Mouse (Mus musculus) liver, embryonic 12.5 days (tissue): ENCODE data around the gene Med27. TPM values are rescaled to one million over a fixed set of nuclear protein-coding genes. Genes with fewer than 3 reads are reported as not detected.

ENCODE experiments used
- ATAC-seq: fragments of 200-750 bp; cut with Nextera tagmentation; 2 replicates; pipeline ENCODE4 v1.8.0; 2017; ENCODE audit warnings: moderate number of reproducible peaks, mild to moderate bottlenecking, moderate library complexity
- H3K27ac ChIP-seq: fragments of 300-500 bp; sonication (generic); 2 replicates; pipeline ENCODE4 v1.5.1; 2016; ENCODE audit warnings: mild to moderate bottlenecking
- H3K27me3 ChIP-seq: fragments of 300-500 bp; sonication (generic); replicated peaks from 2 replicates; pipeline ENCODE4 v1.6.1; 2016; ENCODE audit warnings: mild to moderate bottlenecking, moderate library complexity
- H3K36me3 ChIP-seq: fragments of 300-500 bp; sonication (generic); 2 replicates; pipeline ENCODE4 v1.6.1; 2016; ENCODE audit warnings: mild to moderate bottlenecking, moderate library complexity
- H3K4me1 ChIP-seq: fragments of 300-500 bp; sonication (generic); 2 replicates; pipeline ENCODE4 v1.6.1; 2016
- H3K4me2 ChIP-seq: fragments of 300-500 bp; sonication (generic); 2 replicates; pipeline ENCODE4 v1.6.1; 2016; ENCODE audit warnings: mild to moderate bottlenecking, moderate library complexity
- H3K4me3 ChIP-seq: fragments of 300-500 bp; sonication (generic); 2 replicates; pipeline ENCODE4 v1.5.1; 2016; ENCODE audit warnings: mild to moderate bottlenecking, moderate library complexity
- H3K9ac ChIP-seq: fragments of 300-500 bp; sonication (generic); 2 replicates; pipeline ENCODE4 v1.6.1; 2016; ENCODE audit warnings: mild to moderate bottlenecking, moderate library complexity
- H3K9me3 ChIP-seq: fragments of 300-500 bp; sonication (generic); replicated peaks from 2 replicates; pipeline ENCODE4 v1.6.1; 2016; ENCODE audit warnings: mild to moderate bottlenecking, moderate library complexity
- WGBS: fragments of 180-500 bp; shearing (Covaris S2); methylation state at CpG from one replicate; pipeline ENCODE4 v1.1.7; 2016; ENCODE audit not compliant: insufficient replicate concordance; 5-methylcytosine and 5-hydroxymethylcytosine counted together
- microRNA-seq: library from miRNA; unstranded; fragments of <30 nt; microRNA quantifications from one replicate; pipeline ENCODE4, GENCODE M21; 2017
- polyA plus RNA-seq: library from polyadenylated mRNA; unstranded; fragments of >200 nt; fragmentation: Nextera tagmentation; extraction: Ambion mirVana; gene quantifications from 2 replicates; pipeline ENCODE4 v1.2.1, GENCODE M21; 2016

Gene Med27
- polyA plus RNA-seq, 1 experiment from 2014 or later, result 30.9 TPM

DNA sequence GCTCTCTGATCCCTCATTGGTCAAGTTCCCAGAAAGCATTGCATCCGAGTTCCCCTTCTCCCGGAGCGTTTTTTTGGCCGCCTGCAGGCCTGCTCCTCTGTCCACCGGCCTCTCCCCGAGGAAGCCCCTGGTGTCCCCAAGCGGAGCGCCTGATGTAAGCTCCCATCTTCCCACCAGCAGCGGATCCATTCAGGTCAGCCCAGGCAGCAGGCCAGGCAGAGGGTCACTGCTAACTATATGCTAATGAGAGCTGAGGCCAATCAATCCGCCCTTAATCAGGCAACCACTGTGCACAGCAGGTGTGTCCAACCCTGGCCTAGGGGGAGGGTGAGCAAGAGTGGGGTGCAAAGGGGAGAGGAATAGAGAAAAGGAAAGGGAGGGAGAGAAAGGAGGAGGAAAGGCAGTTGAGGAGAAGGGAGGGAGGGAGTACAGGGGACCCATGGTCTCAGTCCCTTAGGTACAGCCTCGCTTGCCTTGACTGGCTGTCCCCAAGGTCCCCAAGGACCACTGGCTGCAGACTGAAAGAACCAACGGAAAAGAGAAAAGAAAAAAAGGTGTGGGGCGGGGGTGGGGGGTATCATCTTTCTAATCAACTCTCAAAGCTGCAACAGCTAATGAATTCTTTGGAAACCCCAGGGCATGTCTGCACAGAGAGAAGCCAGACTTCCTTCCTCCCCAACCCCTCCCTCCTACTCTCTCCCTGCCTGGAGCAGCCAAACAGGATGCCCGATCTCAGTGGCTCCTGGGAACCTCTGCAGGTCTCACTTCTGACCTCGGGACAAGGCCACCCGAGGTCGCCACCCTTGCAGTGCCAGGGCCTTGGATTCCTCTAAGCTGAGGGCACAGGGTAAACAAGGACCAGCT lies 219.2 kb downstream of the Med27 start:
- Histone ChIP-seq H3K27me3 (peaks cover 6% of the 10 kb centered on the region; the same call in 1 of the 2 replicates), H3K27ac (no peak overlapping the region), H3K9me3 (no peaks in the 10 kb centered on the region), H3K36me3 (no peaks in the 10 kb centered on the region), H3K4me1 (0 out of 2 replicates have a peak, but pooled peaks cover 5% of the 10 kb centered on the region), H3K4me3 (no peak overlapping the region), H3K9ac (no peak overlapping the region), H3K4me2 (no peak overlapping the region)
- no peak for ATAC-seq
- WGBS, result 17% methylated on average over 17 of the region's 17 CpGs

GRCm38 (mm10) chr2:29571921-29572700 lies 225.5 kb downstream of the Med27 start:
- H3K27me3 ChIP-seq, result peaks cover 21% of the 10 kb centered on the region; the same call in 1 of the 2 replicates
- no peaks in the 10 kb centered on the region for H3K9me3 ChIP-seq
- H3K36me3 ChIP-seq, result no peaks in the 10 kb centered on the region
- H3K4me3 ChIP-seq, result no peak overlapping the region
- H3K4me2 ChIP-seq, result no peak overlapping the region
- H3K4me1 ChIP-seq, result 0 out of 2 replicates have a peak, but pooled peaks cover 5% of the 10 kb centered on the region
- WGBS, result 50% methylated on average over 9 of the region's 9 CpGs
- no peak overlapping the region for H3K9ac ChIP-seq
- no peak overlapping the region for H3K27ac ChIP-seq
- no peak for ATAC-seq

- Histone ChIP-seq H3K4me1 (0 out of 2 replicates have a peak, but pooled peaks cover 4% of the 10 kb centered on the region), H3K4me2 (no peak overlapping the region), H3K27ac (no peak overlapping the region), H3K36me3 (no peaks in the 10 kb centered on the region), H3K9ac (no peak overlapping the region), H3K4me3 (no peak overlapping the region), H3K27me3 (peaks cover 25% of the 10 kb centered on the region; the same call in 1 of the 2 replicates), H3K9me3 (no peaks in the 10 kb centered on the region)
- no peak for ATAC-seq
- WGBS, result 63% methylated on average over 5 of the region's 5 CpGs
Measured at GRCm38 (mm10) chr2:29572811-29573427, 226.3 kb downstream of the Med27 start.

DNA sequence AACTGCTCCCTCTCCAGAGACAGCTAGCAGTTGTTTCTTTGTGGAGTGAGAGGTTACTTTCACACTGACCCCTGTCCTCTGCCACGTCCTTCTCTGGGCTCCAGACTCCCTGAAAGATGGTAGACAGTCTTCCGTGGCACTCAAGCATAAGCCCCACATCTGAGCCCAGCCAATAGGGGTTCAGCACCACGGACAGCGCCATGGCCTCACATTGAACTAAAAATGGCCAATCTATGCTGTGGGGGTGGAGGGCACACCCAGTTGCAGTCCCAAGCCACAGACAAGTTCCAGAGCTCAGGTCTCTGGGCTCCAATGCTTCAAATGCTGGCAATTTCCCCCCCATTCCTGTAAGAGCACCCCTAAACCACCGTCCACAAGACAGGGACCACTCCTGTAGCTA lies 227.0 kb downstream of the Med27 start:
- Histone ChIP-seq H3K9me3 (no peaks in the 10 kb centered on the region), H3K4me2 (no peak overlapping the region), H3K4me3 (no peak overlapping the region), H3K27me3 (peaks cover 28% of the 10 kb centered on the region; the same call in 1 of the 2 replicates), H3K27ac (no peak overlapping the region), H3K36me3 (no peaks in the 10 kb centered on the region), H3K4me1 (no peaks in the 10 kb centered on the region), H3K9ac (no peak overlapping the region)
- ATAC-seq, result no peak
- WGBS, result 8% methylated on average over 5 of the region's 5 CpGs

DNA sequence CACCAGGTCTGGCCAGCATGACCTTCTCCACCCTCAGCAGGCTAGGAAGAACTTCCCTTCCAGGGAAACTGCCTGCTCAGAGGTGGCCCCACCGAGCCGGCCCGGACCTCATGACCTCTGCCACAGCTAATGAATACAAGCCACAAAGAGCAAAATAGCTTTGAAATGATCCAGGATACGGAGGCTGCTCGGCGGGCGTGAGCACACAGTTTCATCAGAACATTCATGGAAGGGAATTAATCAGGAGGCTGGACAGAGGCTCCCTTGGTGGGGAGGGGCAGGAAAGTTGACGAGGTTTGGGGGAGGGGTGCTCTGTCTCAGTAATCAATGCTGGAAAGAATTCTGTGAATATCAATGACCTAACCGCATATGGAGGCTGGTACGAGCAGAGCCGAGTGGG lies 227.6 kb downstream of the Med27 start:
- no peak overlapping the region for H3K9ac ChIP-seq
- H3K4me3 ChIP-seq, result no peak overlapping the region
- WGBS, result 46% methylated on average over 11 of the region's 11 CpGs
- no peaks in the 10 kb centered on the region for H3K36me3 ChIP-seq
- H3K9me3 ChIP-seq, result no peaks in the 10 kb centered on the region
- H3K4me2 ChIP-seq, result no peak overlapping the region
- H3K27ac ChIP-seq, result no peak overlapping the region
- peaks cover 28% of the 10 kb centered on the region; the same call in 1 of the 2 replicates for H3K27me3 ChIP-seq
- no peaks in the 10 kb centered on the region for H3K4me1 ChIP-seq
- no peak for ATAC-seq

Small RNAs within 50 kb of the gene (microRNA-seq; reads per million reads assigned to microRNA genes)
- not detected for gene Mir133c

Other genes with a start within 250 kb of the Med27 start
- 5.7 and 7.8 TPM in 2 replicates for gene Setx, start 222.6 kb upstream of the Med27 start, polyA plus RNA-seq
- 0.14 TPM in 1 of 2 replicates, not detected in the other for gene Ntng2, start 93.8 kb upstream of the Med27 start, polyA plus RNA-seq